Mouse (Mus musculus) spleen, embryonic (tissue): ENCODE measurements at regions not wholly inside any gene's neighbourhood (a gene's known extent, or its start where the extent isn't known, plus 50 kb on each side); places are given as distances from the start of the nearest gene placed in this dataset.

Source experiments
- CTCF ChIA-PET: fragments of 350-600 bp; sonication (Branson Sonifier 250); formaldehyde crosslinking; loops from one replicate; lab custom pipeline; 2022; lab: Charles Lee

GRCm38 (mm10) chr16:74984207-74984606 is 572.6 kb upstream of the Robo2 start:
- CTCF ChIA-PET, result no interaction called here

DNA sequence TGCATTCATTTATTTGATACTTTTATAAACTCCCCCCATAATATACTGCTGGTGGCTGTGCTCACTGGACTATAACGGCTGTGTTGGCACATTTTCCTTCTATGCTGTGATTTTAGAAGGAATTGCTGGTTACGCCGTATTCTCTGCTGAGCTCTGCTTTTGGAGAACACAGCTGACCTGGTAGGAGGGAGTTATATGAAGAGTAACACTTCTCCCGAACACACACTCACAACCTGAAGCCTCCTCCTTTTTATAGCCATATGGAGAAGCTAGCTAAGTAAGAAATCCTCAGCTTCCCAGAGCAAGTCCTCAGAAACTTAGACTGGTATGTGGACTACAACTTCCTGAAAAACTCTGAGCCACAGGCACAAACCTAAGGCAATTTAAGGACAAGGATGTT is 554.5 kb upstream of the Robo2 start:
- CTCF ChIA-PET, result no interaction called here

DNA sequence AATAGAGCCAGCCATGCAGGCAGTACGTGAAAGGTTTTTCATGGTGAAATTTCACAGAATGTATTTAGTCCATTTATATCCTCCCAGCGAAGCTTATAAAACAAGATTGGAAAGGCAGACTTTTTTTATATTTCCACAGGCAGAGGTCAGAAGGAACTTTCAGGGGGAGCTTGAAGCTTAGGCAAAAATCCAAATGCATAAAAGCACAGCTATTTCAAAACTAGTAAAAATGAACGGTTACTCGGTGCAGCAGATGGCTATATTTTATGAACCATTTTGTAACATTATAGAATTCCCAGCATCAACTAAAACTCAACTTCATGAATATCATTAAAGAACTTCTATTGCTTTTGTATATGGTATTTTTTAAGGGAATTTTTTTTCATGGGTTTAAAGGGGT is 518.1 kb upstream of the Robo2 start:
- CTCF ChIA-PET, result no interaction called here

GRCm38 (mm10) chr16:74900835-74901234 is 489.2 kb upstream of the Robo2 start:
- CTCF ChIA-PET, result no interaction called here

DNA sequence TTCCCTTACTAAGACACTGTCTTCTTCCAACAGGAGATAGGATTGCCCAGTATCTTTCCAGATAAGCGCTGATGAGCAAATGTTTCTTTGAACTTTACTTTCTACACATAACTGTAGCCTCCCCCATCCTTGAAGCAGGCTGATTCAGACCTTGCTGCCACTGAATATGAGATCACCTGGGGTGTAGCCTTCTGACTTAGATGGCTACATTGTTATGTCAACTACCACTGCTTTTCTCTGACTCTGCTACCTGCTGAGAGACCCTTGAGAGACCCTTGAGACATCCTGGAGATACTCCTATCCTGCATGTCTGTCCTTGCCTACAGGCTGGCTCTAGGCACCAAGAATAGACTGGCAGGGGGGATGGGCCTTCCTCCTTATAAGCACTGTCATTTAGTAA is 476.1 kb upstream of the Robo2 start:
- CTCF ChIA-PET, result no interaction called here

GRCm38 (mm10) chr16:74878603-74879002 is 467.0 kb upstream of the Robo2 start:
- CTCF ChIA-PET, result no interaction called here

DNA sequence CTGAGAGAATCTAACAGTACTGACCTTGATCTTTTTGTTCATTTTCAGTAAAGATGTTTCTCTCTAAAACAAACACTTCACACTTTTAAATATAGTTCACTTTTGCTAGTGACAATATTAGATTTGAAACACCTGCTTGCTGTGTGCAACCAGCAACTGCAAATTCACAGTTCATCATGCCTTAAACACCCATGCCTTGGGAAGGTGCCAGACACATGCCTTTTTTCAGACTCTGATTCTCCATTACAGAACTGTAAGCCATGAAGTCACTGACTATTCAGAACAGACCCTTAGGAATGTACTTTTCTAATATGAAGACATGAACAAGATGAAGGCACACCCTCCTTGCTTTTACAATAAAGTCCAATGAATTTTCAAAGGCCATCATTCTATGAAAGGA is 462.1 kb upstream of the Robo2 start:
- CTCF ChIA-PET, result no interaction called here

GRCm38 (mm10) chr16:74857752-74858151 is 446.1 kb upstream of the Robo2 start:
- CTCF ChIA-PET, result no interaction called here

GRCm38 (mm10) chr16:74840006-74840405 is 428.4 kb upstream of the Robo2 start:
- CTCF ChIA-PET, result no interaction called here

DNA sequence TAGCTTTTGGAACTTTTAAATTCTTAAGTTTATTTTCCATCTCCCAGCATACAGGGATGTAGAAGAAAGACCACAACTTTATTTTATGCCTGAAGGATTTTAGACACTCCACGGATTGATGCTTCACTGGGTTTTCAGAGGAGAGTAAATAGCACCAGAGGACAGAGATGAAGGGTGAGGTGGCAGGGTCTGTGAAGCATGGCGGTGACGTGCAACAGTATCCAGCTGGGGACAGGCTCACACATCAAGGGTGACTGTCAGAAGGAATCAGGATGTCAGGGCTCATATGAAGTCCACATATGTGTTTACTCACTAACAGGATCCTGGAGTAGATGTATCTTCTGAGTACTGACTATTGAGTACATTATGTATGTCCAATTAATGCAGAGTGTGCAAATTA is 402.8 kb upstream of the Robo2 start:
- CTCF ChIA-PET, result no interaction called here

DNA sequence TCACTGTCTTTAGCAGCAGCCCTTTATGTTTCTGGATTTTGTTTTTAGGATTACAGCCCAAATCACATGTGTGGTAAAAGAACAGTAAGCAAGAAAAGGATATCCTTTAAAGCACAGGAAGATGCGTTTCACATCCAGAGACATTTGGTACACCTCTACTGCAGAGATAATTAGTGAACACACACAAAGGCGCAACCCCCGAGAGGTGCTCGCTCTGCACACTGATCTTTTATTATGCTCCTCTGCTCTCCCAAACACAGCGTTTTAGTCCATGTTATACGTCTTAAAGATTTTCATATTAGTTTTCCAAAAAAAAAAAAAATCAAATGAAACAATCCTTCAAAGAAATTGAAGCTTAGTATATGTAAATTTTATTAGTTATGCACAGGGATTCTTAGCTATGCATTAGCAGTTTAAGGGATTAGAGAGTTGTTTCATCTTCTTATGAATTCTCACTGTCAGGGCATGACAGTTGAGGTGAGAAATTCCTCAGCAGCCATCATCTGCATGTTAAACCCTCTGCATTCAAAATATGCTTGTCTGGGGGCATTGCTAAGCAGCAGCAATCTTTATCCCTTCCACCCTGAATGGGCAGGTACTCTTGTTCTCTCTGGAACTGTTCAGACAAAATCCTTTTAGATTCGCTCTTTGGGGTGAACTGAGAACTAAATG is 397.7 kb upstream of the Robo2 start:
- CTCF ChIA-PET, result no interaction called here

DNA sequence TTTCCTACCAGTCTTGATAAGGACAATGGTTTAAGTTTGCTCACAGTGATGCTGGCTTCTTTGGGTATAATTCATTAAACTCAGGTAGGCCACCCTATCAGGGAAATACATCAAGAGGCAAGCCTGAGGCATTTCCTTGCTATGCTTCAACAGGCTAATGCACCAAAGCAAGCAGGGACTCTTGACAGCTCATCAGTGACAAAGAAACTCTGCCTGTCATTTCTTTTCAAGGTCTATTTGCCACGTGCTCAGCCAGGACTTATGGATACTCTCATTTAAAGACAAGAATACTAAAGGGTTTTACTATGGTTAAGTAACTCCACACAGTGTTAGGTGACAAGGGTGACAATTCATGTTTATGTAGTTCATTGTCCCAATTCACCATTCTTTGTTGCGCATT is 395.1 kb upstream of the Robo2 start:
- CTCF ChIA-PET, result no interaction called here

DNA sequence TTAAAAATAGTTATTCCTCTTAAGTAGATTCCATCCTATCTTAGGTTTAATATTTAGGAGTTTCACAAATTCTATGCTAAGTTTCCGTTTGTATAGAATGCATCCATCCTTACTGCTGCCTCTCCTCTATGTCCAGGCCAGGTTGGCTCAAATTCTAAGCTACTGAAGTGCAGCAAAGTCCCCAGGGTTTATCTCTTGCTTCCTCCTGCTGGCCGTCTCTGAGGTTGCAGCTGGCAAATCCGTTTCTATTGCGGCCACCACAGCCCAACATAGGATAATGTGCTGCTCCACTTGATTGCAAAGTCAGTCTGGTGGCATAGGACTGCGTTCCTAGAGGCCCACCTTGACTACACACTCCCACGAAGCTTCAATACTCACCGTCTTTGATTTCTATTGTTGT is 389.7 kb upstream of the Robo2 start:
- CTCF ChIA-PET, result no interaction called here

GRCm38 (mm10) chr16:74796303-74796653 is 384.7 kb upstream of the Robo2 start:
- CTCF ChIA-PET, result no interaction called here

- CTCF ChIA-PET, result no interaction called here
These were observed 384.0 kb upstream of the Robo2 start for GRCm38 (mm10) chr16:74795360-74796302.

DNA sequence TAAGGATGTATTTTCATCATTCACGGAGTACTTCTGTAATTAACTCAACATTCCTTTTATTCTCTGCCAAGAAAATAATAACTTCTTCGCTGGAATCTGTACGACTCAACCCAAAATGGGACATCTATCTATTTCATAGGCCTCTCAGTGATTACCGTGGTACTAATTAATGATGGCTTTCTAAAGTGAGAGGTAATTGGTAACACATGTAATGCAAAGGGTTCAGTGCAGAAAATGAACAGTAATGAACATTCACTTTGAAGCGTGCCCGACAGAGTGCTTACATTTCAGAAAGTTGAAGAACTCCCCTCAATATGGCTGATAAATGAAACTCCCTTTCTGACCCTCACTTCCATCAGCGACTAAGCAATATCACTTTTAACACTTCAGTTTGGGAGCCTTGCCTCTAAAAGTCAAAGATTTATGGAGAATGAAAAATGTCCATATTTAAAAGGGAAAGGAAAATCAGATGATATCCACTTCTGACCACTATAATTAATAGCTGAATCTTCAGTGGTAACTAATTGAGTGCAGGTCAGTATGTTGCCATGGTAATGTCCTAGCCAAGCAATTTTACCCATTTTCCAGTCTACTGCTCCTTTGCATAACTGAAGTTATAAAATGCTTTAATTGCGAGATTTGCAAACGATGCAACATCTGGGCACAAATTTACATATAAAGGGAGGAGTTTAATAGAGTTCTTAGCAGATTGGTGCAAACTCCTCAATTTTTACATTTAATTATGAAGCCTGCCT is 373.9 kb upstream of the Robo2 start:
- CTCF ChIA-PET, result no interaction called here

- CTCF ChIA-PET, result no interaction called here
These were observed 368.8 kb upstream of the Robo2 start for GRCm38 (mm10) chr16:74780388-74780787.

GRCm38 (mm10) chr16:74768264-74768663 is 356.6 kb upstream of the Robo2 start:
- CTCF ChIA-PET, result no interaction called here

- CTCF ChIA-PET, result no interaction called here
These were observed 345.2 kb upstream of the Robo2 start for GRCm38 (mm10) chr16:74756720-74757345.

GRCm38 (mm10) chr16:74750900-74751299 is 339.3 kb upstream of the Robo2 start:
- CTCF ChIA-PET, result no interaction called here

GRCm38 (mm10) chr16:74749006-74749405 is 337.4 kb upstream of the Robo2 start:
- CTCF ChIA-PET, result no interaction called here

DNA sequence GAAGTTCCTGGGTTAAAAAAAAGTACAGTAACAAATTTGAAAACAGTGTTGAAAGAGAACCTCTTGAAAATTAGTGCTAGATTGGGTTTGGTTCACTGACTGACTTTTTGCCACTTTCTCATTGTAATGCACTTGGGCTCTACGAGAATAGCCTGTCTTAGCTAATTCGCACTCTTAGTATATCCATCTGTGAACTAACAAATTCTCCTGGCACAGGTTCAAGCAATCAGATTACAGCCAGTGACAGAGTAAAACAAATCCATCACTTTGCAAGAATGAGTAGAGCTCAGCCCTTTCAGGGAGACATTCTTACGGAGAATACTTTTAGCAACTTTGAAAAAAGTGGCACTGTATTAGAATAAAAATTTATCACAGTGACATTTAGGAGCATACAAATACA is 331.9 kb upstream of the Robo2 start:
- CTCF ChIA-PET, result no interaction called here
